Mouse (Mus musculus): ENCODE data around the gene Gpr153. TPM values are rescaled to one million over a fixed set of nuclear protein-coding genes. Genes with fewer than 3 reads are reported as not detected.

Gene Gpr153
- polyA plus RNA-seq, 1 experiment from 2014 or later: 6.7 TPM

GRCm38 (mm10) chr4:152243969-152244368 lies 30.1 kb upstream of the Gpr153 start:
- WGBS: 93% methylated on average over 8 of the region's 8 CpGs
- H3K4me3 ChIP-seq (ENCODE audit: low read depth, low read length): no peak overlapping the region
- no peak overlapping the region for H3K4me2 ChIP-seq (ENCODE audit: low read length)
- ATAC-seq (no peak), DNase-seq (ENCODE audit: low spot score) (no peak)
- H3K9ac ChIP-seq (ENCODE audit: low read length): no peak overlapping the region
- no peaks in the 10 kb centered on the region for H3K36me3 ChIP-seq (ENCODE audit: control insufficient read depth, insufficient read depth, low read length)
- H3K4me1 ChIP-seq (ENCODE audit: control insufficient read depth, insufficient read depth, low read length): no peaks in the 10 kb centered on the region
- H3K9me3 ChIP-seq (replicated peaks; ENCODE audit: control insufficient read depth, low read length): no peaks in the 10 kb centered on the region
- no peaks in the 10 kb centered on the region for H3K27me3 ChIP-seq (replicated peaks; ENCODE audit: control insufficient read depth, insufficient read depth, low read length)
- no peak overlapping the region for H3K27ac ChIP-seq (ENCODE audit: low read depth, low read length)

- Histone ChIP-seq H3K4me1 (ENCODE audit: control insufficient read depth, insufficient read depth, low read length) (no peaks in the 10 kb centered on the region), H3K9ac (ENCODE audit: low read length) (no peak overlapping the region), H3K36me3 (ENCODE audit: control insufficient read depth, insufficient read depth, low read length) (no peaks in the 10 kb centered on the region), H3K4me3 (ENCODE audit: low read depth, low read length) (no peak overlapping the region), H3K9me3 (replicated peaks; ENCODE audit: control insufficient read depth, low read length) (no peaks in the 10 kb centered on the region), H3K4me2 (ENCODE audit: low read length) (no peak overlapping the region), H3K27ac (ENCODE audit: low read depth, low read length) (no peak overlapping the region), H3K27me3 (replicated peaks; ENCODE audit: control insufficient read depth, insufficient read depth, low read length) (no peaks in the 10 kb centered on the region)
- 91% methylated on average over 11 of the region's 11 CpGs for WGBS
- DNase-seq (ENCODE audit: low spot score): no peak
- ATAC-seq: no peak
Observed at GRCm38 (mm10) chr4:152244545-152245522, 29.2 kb upstream of the Gpr153 start.

GRCm38 (mm10) chr4:152246011-152246410 lies 28.0 kb upstream of the Gpr153 start:
- H3K27me3 ChIP-seq (replicated peaks; ENCODE audit: control insufficient read depth, insufficient read depth, low read length): no peaks in the 10 kb centered on the region
- H3K4me1 ChIP-seq (ENCODE audit: control insufficient read depth, insufficient read depth, low read length): no peaks in the 10 kb centered on the region
- 85% methylated on average over 6 of the region's 6 CpGs for WGBS
- ATAC-seq (no peak), DNase-seq (ENCODE audit: low spot score) (no peak)
- H3K4me2 ChIP-seq (ENCODE audit: low read length): no peak overlapping the region
- no peaks in the 10 kb centered on the region for H3K9me3 ChIP-seq (replicated peaks; ENCODE audit: control insufficient read depth, low read length)
- H3K9ac ChIP-seq (ENCODE audit: low read length): no peak overlapping the region
- no peak overlapping the region for H3K4me3 ChIP-seq (ENCODE audit: low read depth, low read length)
- H3K27ac ChIP-seq (ENCODE audit: low read depth, low read length): no peak overlapping the region
- H3K36me3 ChIP-seq (ENCODE audit: control insufficient read depth, insufficient read depth, low read length): no peaks in the 10 kb centered on the region

GRCm38 (mm10) chr4:152247195-152247594 lies 26.8 kb upstream of the Gpr153 start:
- Histone ChIP-seq H3K4me1 (ENCODE audit: control insufficient read depth, insufficient read depth, low read length) (no peaks in the 10 kb centered on the region), H3K9ac (ENCODE audit: low read length) (no peak overlapping the region), H3K4me2 (ENCODE audit: low read length) (no peak overlapping the region), H3K27ac (ENCODE audit: low read depth, low read length) (no peak overlapping the region), H3K36me3 (ENCODE audit: control insufficient read depth, insufficient read depth, low read length) (no peaks in the 10 kb centered on the region), H3K27me3 (replicated peaks; ENCODE audit: control insufficient read depth, insufficient read depth, low read length) (no peaks in the 10 kb centered on the region), H3K4me3 (ENCODE audit: low read depth, low read length) (no peak overlapping the region), H3K9me3 (replicated peaks; ENCODE audit: control insufficient read depth, low read length) (no peaks in the 10 kb centered on the region)
- ATAC-seq: no peak
- 83% methylated on average over 3 of the region's 3 CpGs for WGBS
- no peak for DNase-seq (ENCODE audit: low spot score)

GRCm38 (mm10) chr4:152250615-152251014 lies 23.4 kb upstream of the Gpr153 start:
- DNase-seq (ENCODE audit: low spot score) (no peak), ATAC-seq (no peak)
- no peaks in the 10 kb centered on the region for H3K4me1 ChIP-seq (ENCODE audit: control insufficient read depth, insufficient read depth, low read length)
- 0 out of 2 replicates have a peak, but pooled peaks cover 5% of the 10 kb centered on the region for H3K36me3 ChIP-seq (ENCODE audit: control insufficient read depth, insufficient read depth, low read length)
- WGBS: 84% methylated on average over 6 of the region's 6 CpGs
- H3K27me3 ChIP-seq (replicated peaks; ENCODE audit: control insufficient read depth, insufficient read depth, low read length): no peaks in the 10 kb centered on the region
- no peak overlapping the region for H3K27ac ChIP-seq (ENCODE audit: low read depth, low read length)
- no peak overlapping the region for H3K4me2 ChIP-seq (ENCODE audit: low read length)
- H3K4me3 ChIP-seq (ENCODE audit: low read depth, low read length): no peak overlapping the region
- H3K9ac ChIP-seq (ENCODE audit: low read length): no peak overlapping the region
- no peaks in the 10 kb centered on the region for H3K9me3 ChIP-seq (replicated peaks; ENCODE audit: control insufficient read depth, low read length)

- Histone ChIP-seq H3K4me1 (ENCODE audit: control insufficient read depth, insufficient read depth, low read length) (no peaks in the 10 kb centered on the region), H3K4me3 (ENCODE audit: low read depth, low read length) (no peak overlapping the region), H3K27me3 (replicated peaks; ENCODE audit: control insufficient read depth, insufficient read depth, low read length) (no peaks in the 10 kb centered on the region), H3K36me3 (ENCODE audit: control insufficient read depth, insufficient read depth, low read length) (0 out of 2 replicates have a peak, but pooled peaks cover 5% of the 10 kb centered on the region), H3K4me2 (ENCODE audit: low read length) (no peak overlapping the region), H3K27ac (ENCODE audit: low read depth, low read length) (no peak overlapping the region), H3K9ac (ENCODE audit: low read length) (no peak overlapping the region), H3K9me3 (replicated peaks; ENCODE audit: control insufficient read depth, low read length) (no peaks in the 10 kb centered on the region)
- ATAC-seq (no peak), DNase-seq (ENCODE audit: low spot score) (no peak)
- WGBS: 87% methylated on average over 9 of the region's 9 CpGs
Observed at GRCm38 (mm10) chr4:152253183-152253759, 20.8 kb upstream of the Gpr153 start.

- Histone ChIP-seq H3K4me2 (ENCODE audit: low read length) (no peak overlapping the region), H3K36me3 (ENCODE audit: control insufficient read depth, insufficient read depth, low read length) (0 out of 2 replicates have a peak, but pooled peaks cover 5% of the 10 kb centered on the region), H3K27me3 (replicated peaks; ENCODE audit: control insufficient read depth, insufficient read depth, low read length) (no peaks in the 10 kb centered on the region), H3K9me3 (replicated peaks; ENCODE audit: control insufficient read depth, low read length) (no peaks in the 10 kb centered on the region), H3K9ac (ENCODE audit: low read length) (no peak overlapping the region), H3K27ac (ENCODE audit: low read depth, low read length) (peak overlapping the region; percentile 14; the same call in 1 of the 2 replicates), H3K4me1 (ENCODE audit: control insufficient read depth, insufficient read depth, low read length) (no peaks in the 10 kb centered on the region), H3K4me3 (ENCODE audit: low read depth, low read length) (no peak overlapping the region)
- ATAC-seq (peak; percentile 67; the same call in 1 of the 2 replicates), DNase-seq (ENCODE audit: low spot score) (peak; percentile 76)
- 52% methylated on average over 6 of the region's 6 CpGs for WGBS
Observed at GRCm38 (mm10) chr4:152257070-152257469, 17.0 kb upstream of the Gpr153 start.

- Histone ChIP-seq H3K4me3 (ENCODE audit: low read depth, low read length) (no peak overlapping the region), H3K27ac (ENCODE audit: low read depth, low read length) (no peak overlapping the region), H3K36me3 (ENCODE audit: control insufficient read depth, insufficient read depth, low read length) (no peaks in the 10 kb centered on the region), H3K4me2 (ENCODE audit: low read length) (no peak overlapping the region), H3K4me1 (ENCODE audit: control insufficient read depth, insufficient read depth, low read length) (no peaks in the 10 kb centered on the region), H3K27me3 (replicated peaks; ENCODE audit: control insufficient read depth, insufficient read depth, low read length) (no peaks in the 10 kb centered on the region), H3K9me3 (replicated peaks; ENCODE audit: control insufficient read depth, low read length) (no peaks in the 10 kb centered on the region), H3K9ac (ENCODE audit: low read length) (no peak overlapping the region)
- ATAC-seq (no peak), DNase-seq (ENCODE audit: low spot score) (no peak)
- WGBS: 97% methylated on average over 8 of the region's 8 CpGs
Observed at GRCm38 (mm10) chr4:152260451-152260850, 13.6 kb upstream of the Gpr153 start.

- no peaks in the 10 kb centered on the region for H3K4me1 ChIP-seq (ENCODE audit: control insufficient read depth, insufficient read depth, low read length)
- no peak for ATAC-seq
- H3K36me3 ChIP-seq (ENCODE audit: control insufficient read depth, insufficient read depth, low read length): no peaks in the 10 kb centered on the region
- no peak overlapping the region for H3K4me2 ChIP-seq (ENCODE audit: low read length)
- DNase-seq (ENCODE audit: low spot score): no peak
- WGBS: 71% methylated on average over 9 of the region's 9 CpGs
- H3K4me3 ChIP-seq (ENCODE audit: low read depth, low read length): no peak overlapping the region
- H3K9ac ChIP-seq (ENCODE audit: low read length): no peak overlapping the region
- no peaks in the 10 kb centered on the region for H3K27me3 ChIP-seq (replicated peaks; ENCODE audit: control insufficient read depth, insufficient read depth, low read length)
- H3K27ac ChIP-seq (ENCODE audit: low read depth, low read length): no peak overlapping the region
- H3K9me3 ChIP-seq (replicated peaks; ENCODE audit: control insufficient read depth, low read length): no peaks in the 10 kb centered on the region
Observed at GRCm38 (mm10) chr4:152262187-152262586, 11.8 kb upstream of the Gpr153 start.
